Mouse (Mus musculus) hindbrain, embryonic 12.5 days (tissue): Measurements from ENCODE around the gene Foxj2. TPM values are rescaled to one million over a fixed set of nuclear protein-coding genes. Genes with fewer than 3 reads are reported as not detected.

Source experiments
- ATAC-seq: fragments of 200-750 bp; cut with Nextera tagmentation; 2 replicates; pipeline ENCODE4 v1.8.0; 2017; ENCODE audit warnings: moderate TSS enrichment; ENCODE audit not compliant: low FRiP score
- H3K27ac ChIP-seq: fragments of 300-500 bp; sonication (generic); 2 replicates; pipeline ENCODE4 v1.5.1; 2016; ENCODE audit warnings: mild to moderate bottlenecking
- H3K27me3 ChIP-seq: fragments of 300-500 bp; sonication (generic); 2 replicates; pipeline ENCODE4 v1.6.1; 2016; ENCODE audit warnings: mild to moderate bottlenecking
- H3K36me3 ChIP-seq: fragments of 300-500 bp; sonication (generic); 2 replicates; pipeline ENCODE4 v1.6.1; 2016; ENCODE audit warnings: mild to moderate bottlenecking
- H3K4me1 ChIP-seq: fragments of 300-500 bp; sonication (generic); 2 replicates; pipeline ENCODE4 v1.6.1; 2016
- H3K4me2 ChIP-seq: fragments of 300-500 bp; sonication (generic); replicated peaks from 2 replicates; pipeline ENCODE4 v1.6.1; 2016; ENCODE audit warnings: mild to moderate bottlenecking
- H3K4me3 ChIP-seq: fragments of 300-500 bp; sonication (generic); 2 replicates; pipeline ENCODE4 v1.5.1; 2016; ENCODE audit warnings: mild to moderate bottlenecking
- H3K9ac ChIP-seq: fragments of 300-500 bp; sonication (generic); 2 replicates; pipeline ENCODE4 v1.6.1; 2016; ENCODE audit warnings: mild to moderate bottlenecking, moderate library complexity
- H3K9me3 ChIP-seq: fragments of 300-500 bp; sonication (generic); replicated peaks from 2 replicates; pipeline ENCODE4 v1.6.1; 2016; ENCODE audit warnings: mild to moderate bottlenecking
- whole genome bisulfite sequencing: fragments of 180-500 bp; shearing (Covaris S2); methylation state at CpG from one replicate; pipeline ENCODE4 v1.1.7; 2016; 5-methylcytosine and 5-hydroxymethylcytosine counted together
- polyA plus RNA-seq: library from polyadenylated mRNA; unstranded; fragments of >200 nt; fragmentation: Nextera tagmentation; extraction: Ambion mirVana; gene quantifications from 2 replicates; pipeline ENCODE4 v1.2.1, GENCODE M21; 2016

Foxj2 gene
- 6.1 and 6.9 TPM in 2 replicates for polyA plus RNA-seq

DNA sequence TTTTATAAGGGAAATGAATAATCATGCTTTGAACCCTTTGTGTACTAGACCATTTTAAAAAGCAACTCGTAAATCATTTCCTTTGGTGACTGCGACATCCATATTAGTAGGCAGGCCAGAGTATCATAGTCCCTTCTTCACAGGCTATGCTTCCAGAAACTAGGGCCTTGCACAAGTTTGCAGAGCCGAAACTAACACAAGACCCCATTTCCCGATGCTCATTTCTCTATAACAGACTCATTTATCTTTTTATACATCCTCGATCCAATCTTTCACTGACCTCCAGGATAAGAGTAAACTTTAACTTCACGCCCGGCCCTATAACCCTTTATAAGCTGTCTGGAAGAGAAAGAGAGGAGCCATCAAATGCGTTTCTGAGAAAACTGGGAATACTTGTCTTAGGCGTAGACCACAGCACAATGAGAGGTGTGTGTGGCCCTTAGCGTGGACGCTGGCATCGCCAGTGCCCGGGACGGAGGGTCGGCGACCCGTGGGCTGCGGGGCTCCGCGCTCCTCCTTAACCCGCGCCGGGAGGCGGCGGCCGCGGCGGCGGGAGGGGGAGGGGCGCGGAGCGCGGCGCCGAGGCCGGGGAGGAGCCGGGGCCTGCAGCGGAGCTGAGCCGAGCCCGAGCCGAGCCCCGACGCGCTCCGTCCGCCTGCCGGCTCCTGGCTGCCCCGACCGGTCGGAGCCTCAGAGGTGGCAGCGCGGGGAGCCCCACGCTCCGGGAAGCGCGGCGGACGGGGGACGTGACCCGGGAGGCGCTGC lies at the start of gene Foxj2:
TSS of gene Foxj2 (plus strand) at position 609 of the 765 bp plus-strand sequence.
- 1% methylated on average over 51 of the region's 61 CpGs for WGBS
- Histone ChIP-seq H3K27ac (peak within 1 kb of the TSS; percentile 64; the same call in 1 of the 2 replicates), H3K27me3 (no peaks in the 10 kb centered on the region), H3K4me2 (peak within 1 kb of the TSS; percentile 84), H3K9me3 (no peaks in the 10 kb centered on the region), H3K4me1 (peaks cover 18% of the 10 kb centered on the region), H3K9ac (peak within 1 kb of the TSS; percentile 94), H3K4me3 (peak within 1 kb of the TSS; percentile 91), H3K36me3 (no peaks in the 10 kb centered on the region)
- peak; percentile 76 for ATAC-seq

DNA sequence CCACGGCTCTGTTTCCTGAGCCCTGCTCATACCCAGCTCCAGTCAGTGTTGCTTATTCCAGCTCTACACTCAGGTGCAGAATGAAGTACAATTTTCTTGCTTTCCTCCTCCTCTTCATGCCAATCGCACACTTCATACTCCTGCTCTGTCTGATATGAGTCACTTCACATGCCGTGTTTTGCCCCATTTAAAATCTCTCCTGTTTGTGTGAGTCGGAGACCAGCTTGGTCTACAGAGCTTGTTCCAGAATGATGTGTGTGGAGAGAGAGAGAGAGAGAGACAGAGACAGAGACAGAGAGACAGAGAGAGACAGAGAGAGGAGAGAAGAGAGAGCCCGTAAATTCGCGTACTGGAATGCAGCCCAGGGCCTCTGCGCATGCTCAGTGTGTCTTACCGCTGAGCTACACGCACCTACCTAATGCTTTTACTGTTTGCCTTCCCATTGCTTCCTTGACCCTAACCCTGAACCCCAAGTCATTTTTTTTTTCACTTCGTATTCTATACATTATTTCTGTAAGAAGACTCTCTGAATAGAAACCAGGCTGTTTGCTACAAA lies 48.9 kb upstream of the Foxj2 start:
- Histone ChIP-seq H3K9ac (no peak overlapping the region), H3K4me3 (no peak overlapping the region), H3K36me3 (no peaks in the 10 kb centered on the region), H3K27me3 (no peaks in the 10 kb centered on the region), H3K27ac (no peak overlapping the region), H3K9me3 (no peaks in the 10 kb centered on the region), H3K4me1 (peaks cover 9% of the 10 kb centered on the region), H3K4me2 (no peak overlapping the region)
- WGBS = 89% methylated on average over 11 of the region's 11 CpGs
- ATAC-seq = no peak

DNA sequence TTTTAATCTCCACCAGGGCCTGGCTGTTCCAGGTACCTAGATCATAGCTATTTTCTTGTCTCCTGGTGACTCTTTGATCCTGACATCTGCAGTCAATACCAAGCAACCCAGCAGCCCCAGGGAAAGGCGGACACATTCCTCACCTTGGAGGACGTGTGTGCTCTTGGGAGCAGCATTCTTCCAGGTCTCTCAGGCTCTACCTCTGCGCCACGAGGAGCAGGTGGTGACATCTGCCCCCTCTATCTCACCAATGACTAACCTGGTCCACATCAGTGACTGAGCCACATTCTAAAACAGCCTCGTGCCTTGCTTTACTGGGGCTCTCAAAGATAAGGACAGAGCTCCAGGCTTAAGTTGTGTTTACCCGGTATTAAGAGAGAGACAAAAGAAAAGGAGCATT lies 47.0 kb upstream of the Foxj2 start:
- Histone ChIP-seq H3K36me3 (no peaks in the 10 kb centered on the region), H3K9me3 (no peaks in the 10 kb centered on the region), H3K27ac (no peak overlapping the region), H3K4me3 (no peak overlapping the region), H3K9ac (no peak overlapping the region), H3K4me1 (peaks cover 5% of the 10 kb centered on the region), H3K4me2 (no peak overlapping the region), H3K27me3 (no peaks in the 10 kb centered on the region)
- WGBS = 71% methylated on average over 6 of the region's 6 CpGs
- ATAC-seq = no peak

DNA sequence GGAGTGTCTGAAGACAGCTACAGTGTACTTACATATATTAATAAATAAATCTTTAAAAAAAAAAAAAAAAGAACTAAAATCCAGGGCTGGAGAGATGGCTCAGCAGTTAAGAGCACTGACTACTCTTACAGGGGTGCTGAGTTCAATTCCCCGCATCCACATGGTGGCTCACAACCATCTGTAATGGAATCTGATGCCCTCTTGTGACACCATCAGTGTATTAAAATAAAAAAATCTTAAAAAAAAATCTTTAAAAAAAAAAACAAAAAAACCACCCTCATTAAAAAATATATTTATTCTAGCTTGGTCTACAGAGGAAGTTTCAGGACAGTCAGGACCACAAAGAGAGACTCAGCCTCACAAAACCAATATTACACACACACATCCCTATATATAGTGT lies 45.4 kb upstream of the Foxj2 start:
- H3K4me2 ChIP-seq = no peak overlapping the region
- peaks cover 5% of the 10 kb centered on the region for H3K4me1 ChIP-seq
- H3K9me3 ChIP-seq = no peaks in the 10 kb centered on the region
- 88% methylated on average over 1 of the region's 1 CpGs for WGBS
- ATAC-seq = no peak
- no peaks in the 10 kb centered on the region for H3K36me3 ChIP-seq
- H3K9ac ChIP-seq = no peak overlapping the region
- no peak overlapping the region for H3K27ac ChIP-seq
- H3K4me3 ChIP-seq = no peak overlapping the region
- H3K27me3 ChIP-seq = no peaks in the 10 kb centered on the region

DNA sequence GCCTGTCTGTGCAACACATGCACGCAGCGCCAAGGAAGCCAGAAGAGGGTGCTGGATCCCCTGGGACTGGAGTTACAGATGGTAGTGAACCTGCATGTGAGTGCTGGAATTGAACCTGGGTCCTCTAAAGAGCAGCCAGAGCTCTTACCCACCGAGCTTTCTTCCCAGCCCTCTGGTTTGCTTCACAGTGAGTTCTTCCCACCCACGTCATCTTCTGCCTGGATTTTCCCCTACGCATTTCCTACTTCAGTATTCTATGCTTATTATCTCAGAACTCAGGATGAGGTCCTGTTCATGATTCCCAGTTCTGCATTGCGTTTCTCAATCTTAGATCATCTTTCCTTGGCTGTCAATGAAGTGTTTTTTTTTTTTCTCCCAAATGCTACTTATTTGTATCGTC lies 43.7 kb upstream of the Foxj2 start:
- no peak overlapping the region for H3K4me3 ChIP-seq
- no peak for ATAC-seq
- no peak overlapping the region for H3K9ac ChIP-seq
- no peak overlapping the region for H3K27ac ChIP-seq
- no peaks in the 10 kb centered on the region for H3K27me3 ChIP-seq
- no peak overlapping the region for H3K4me2 ChIP-seq
- WGBS = 86% methylated on average over 7 of the region's 7 CpGs
- no peaks in the 10 kb centered on the region for H3K36me3 ChIP-seq
- H3K4me1 ChIP-seq = no peaks in the 10 kb centered on the region
- no peaks in the 10 kb centered on the region for H3K9me3 ChIP-seq

DNA sequence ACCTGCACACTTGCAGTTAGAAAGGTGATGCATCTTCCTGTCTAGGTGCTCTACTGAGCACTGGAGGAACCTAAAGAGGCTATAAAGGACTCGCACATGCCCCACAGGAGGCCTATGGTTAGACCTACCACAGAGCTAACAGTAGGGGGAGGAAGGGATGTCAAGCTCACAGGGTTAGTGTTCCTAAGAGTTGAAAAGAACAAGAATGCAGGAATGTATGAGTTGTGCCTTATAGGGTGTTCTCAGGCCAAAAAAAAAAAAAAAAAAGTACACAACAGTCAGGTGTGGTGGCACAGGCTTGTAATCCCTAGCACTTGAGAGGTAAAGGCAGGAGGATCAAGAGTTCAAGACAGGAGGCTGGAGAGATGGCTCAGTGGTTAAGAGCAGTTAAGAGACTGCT lies 39.8 kb upstream of the Foxj2 start:
- ATAC-seq = no peak
- Histone ChIP-seq H3K36me3 (no peaks in the 10 kb centered on the region), H3K4me2 (no peak overlapping the region), H3K9ac (no peak overlapping the region), H3K4me1 (no peaks in the 10 kb centered on the region), H3K9me3 (no peaks in the 10 kb centered on the region), H3K27ac (no peak overlapping the region), H3K4me3 (no peak overlapping the region), H3K27me3 (no peaks in the 10 kb centered on the region)
- 45% methylated on average over 1 of the region's 1 CpGs for WGBS

DNA sequence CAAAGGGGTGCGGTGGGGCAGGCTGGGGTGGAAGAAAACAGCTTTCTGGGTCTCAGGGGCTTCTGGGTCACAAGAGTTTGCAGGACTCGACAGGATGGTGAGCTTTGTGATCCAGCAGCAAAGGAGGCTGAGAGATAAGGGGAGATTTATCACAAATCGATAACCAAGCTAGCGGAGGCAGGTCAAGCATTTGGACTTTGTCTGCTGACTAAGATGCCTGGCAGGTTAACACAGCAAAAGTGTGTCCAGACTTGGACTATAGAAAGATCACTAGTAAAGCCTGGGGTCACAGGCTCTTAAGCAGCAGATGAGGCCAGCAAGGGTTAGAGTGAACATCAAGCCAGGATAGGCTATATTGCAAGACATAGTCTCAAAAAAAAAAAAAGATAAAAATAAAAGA lies 38.5 kb upstream of the Foxj2 start:
- WGBS = 84% methylated on average over 4 of the region's 4 CpGs
- Histone ChIP-seq H3K27me3 (no peaks in the 10 kb centered on the region), H3K27ac (no peak overlapping the region), H3K4me2 (no peak overlapping the region), H3K9ac (no peak overlapping the region), H3K4me1 (no peaks in the 10 kb centered on the region), H3K4me3 (no peak overlapping the region), H3K9me3 (no peaks in the 10 kb centered on the region), H3K36me3 (no peaks in the 10 kb centered on the region)
- ATAC-seq = no peak

DNA sequence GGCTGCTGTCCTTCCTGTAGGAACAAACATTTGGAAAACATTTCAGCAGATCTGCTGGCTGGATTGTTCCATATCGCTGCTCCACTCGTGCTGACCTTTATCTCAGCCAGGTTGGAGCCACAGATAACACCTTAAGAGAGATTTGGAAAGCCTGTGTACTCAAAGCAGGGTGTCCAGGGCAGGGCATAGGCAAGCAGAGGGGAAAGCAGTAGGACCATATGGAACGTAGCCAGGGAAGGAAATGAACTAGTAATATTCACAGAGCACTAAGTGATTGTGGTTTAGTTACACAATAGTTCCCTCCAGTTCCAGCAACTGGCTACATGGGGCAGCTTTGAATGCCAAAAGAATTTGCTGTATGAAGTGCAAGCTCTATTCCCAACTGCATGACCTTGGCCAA lies 37.5 kb upstream of the Foxj2 start:
- no peak for ATAC-seq
- WGBS = 83% methylated on average over 3 of the region's 3 CpGs
- Histone ChIP-seq H3K4me1 (no peaks in the 10 kb centered on the region), H3K9me3 (no peaks in the 10 kb centered on the region), H3K36me3 (no peaks in the 10 kb centered on the region), H3K27ac (no peak overlapping the region), H3K9ac (no peak overlapping the region), H3K27me3 (no peaks in the 10 kb centered on the region), H3K4me2 (no peak overlapping the region), H3K4me3 (no peak overlapping the region)

DNA sequence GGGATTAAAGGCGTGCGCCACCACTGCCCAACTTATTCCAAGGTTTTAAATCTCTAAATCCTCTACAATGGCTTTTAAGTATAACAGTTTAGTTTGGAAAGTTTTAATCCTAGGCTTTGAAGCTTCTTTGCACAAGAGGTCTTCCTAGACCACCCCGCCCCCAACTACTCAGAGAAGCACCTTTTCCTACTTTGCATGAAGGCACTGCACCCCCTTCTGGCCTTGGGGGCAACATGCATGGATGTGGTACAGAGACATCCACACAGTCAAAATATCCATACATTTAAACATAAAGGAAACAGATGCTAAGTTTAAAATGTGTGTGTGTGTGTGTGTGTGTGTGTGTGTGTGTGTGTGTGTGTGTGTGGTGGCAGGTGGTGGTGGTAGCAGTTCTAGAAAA lies 34.8 kb upstream of the Foxj2 start:
- H3K4me3 ChIP-seq = no peak overlapping the region
- WGBS = 93% methylated on average over 3 of the region's 3 CpGs
- no peaks in the 10 kb centered on the region for H3K9me3 ChIP-seq
- no peaks in the 10 kb centered on the region for H3K36me3 ChIP-seq
- no peak overlapping the region for H3K27ac ChIP-seq
- no peak for ATAC-seq
- H3K4me2 ChIP-seq = no peak overlapping the region
- H3K4me1 ChIP-seq = no peaks in the 10 kb centered on the region
- no peak overlapping the region for H3K9ac ChIP-seq
- H3K27me3 ChIP-seq = no peaks in the 10 kb centered on the region

DNA sequence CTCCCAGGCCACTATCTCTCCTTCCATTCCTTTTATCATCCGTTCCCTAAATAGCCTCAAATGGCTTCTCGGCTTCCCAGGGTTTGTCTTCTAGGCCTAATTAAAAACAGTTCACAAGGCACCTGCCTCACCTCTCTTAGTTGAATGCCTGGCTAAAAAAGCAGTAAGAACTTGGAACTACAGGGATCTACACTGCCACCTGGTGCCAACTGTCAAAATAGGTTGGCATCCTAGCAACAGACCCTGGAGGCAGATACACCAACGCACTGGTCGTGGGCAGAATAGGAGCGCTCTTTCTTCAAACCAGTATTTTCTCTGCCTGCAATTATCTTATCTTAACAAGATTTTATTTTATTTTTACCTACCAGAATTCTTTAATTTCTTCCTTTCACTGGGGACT lies 33.4 kb upstream of the Foxj2 start:
- Histone ChIP-seq H3K4me2 (no peak overlapping the region), H3K9ac (no peak overlapping the region), H3K4me3 (no peak overlapping the region), H3K36me3 (no peaks in the 10 kb centered on the region), H3K27ac (no peak overlapping the region), H3K9me3 (no peaks in the 10 kb centered on the region), H3K27me3 (no peaks in the 10 kb centered on the region), H3K4me1 (no peaks in the 10 kb centered on the region)
- no peak; the same call in 1 of the 2 replicates for ATAC-seq
- 41% methylated on average over 5 of the region's 5 CpGs for WGBS

DNA sequence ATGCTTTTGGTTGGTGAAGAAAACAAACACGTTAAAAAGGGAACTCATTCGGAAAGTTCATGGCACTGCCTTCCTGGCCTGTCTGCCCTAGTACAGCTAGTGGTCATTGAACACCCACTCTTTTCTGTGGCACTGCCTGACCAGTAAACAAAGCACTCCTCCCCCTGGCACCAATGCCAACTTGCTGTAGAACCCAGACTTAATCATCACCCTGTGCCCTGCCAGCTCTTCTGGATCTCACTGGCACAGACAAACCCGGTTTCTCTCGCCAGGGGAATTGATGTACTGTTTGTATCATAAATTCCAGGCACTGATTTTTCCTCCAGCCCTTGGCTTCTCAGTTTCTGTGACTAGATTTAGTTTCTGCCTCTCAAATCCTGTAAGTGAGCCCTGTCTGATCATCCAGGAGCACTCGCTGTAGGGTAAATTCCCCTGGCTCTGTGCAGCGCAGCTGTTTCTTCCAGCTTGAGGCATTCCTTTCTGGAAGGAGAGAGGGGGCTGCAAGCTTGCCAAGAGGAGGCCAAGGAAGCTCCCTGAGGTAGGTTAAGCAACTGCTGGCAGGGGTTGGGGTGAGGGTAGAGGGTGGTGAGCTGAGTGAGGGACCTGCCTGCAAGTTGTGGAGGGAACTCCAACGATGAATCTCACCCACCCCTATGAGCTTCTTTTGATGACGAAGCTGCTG lies 24.3 kb upstream of the Foxj2 start:
- 74% methylated on average over 8 of the region's 8 CpGs for WGBS
- no peak overlapping the region for H3K4me3 ChIP-seq
- no peak overlapping the region for H3K4me2 ChIP-seq
- H3K27ac ChIP-seq = no peak overlapping the region
- H3K4me1 ChIP-seq = no peaks in the 10 kb centered on the region
- no peak for ATAC-seq
- no peak overlapping the region for H3K9ac ChIP-seq
- H3K36me3 ChIP-seq = no peaks in the 10 kb centered on the region
- no peaks in the 10 kb centered on the region for H3K9me3 ChIP-seq
- peaks cover under 1% of the 10 kb centered on the region; the same call in 1 of the 2 replicates for H3K27me3 ChIP-seq

DNA sequence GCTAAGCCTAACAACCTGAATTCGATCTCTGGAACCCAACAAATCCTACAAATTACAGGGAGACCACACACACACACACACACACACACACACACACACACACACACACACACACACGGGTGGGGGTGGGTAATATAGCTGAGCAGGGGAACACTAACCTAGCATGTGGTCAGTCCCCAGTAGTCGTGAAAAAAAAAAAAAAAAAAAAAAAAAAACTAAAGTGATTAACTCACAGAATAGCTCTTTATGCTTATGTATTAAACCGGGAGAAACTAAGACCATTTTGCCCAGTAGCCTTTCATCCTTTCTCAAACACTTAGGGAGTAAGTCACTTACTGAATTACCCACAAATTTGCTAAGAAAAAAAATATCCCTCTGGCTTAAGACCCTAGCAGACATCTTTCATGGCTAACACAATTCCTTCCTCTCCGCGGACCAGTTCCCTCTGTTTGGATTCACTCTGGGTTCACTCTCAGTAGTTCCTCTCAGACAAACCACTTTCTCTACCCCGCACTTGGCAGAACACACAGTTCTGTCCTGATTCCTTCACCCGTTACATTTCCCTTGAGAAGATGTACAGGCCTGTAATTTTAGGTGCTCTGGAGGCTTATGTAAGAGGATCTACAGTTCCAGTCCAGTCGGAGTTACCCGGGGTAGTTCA lies 18.9 kb upstream of the Foxj2 start:
- Histone ChIP-seq H3K4me2 (peak overlapping the region; percentile 72), H3K36me3 (no peaks in the 10 kb centered on the region), H3K4me3 (peak overlapping the region; percentile 51), H3K4me1 (0 out of 2 replicates have a peak, but pooled peaks cover 6% of the 10 kb centered on the region), H3K27ac (no peak overlapping the region), H3K9ac (peak overlapping the region; percentile 65; the same call in 1 of the 2 replicates), H3K27me3 (peaks cover 26% of the 10 kb centered on the region), H3K9me3 (no peaks in the 10 kb centered on the region)
- no peak for ATAC-seq
- 44% methylated on average over 10 of the region's 10 CpGs for WGBS
